9 mouse cellular contexts compared by ENCODE assay signal in the genomic region with DNA sequence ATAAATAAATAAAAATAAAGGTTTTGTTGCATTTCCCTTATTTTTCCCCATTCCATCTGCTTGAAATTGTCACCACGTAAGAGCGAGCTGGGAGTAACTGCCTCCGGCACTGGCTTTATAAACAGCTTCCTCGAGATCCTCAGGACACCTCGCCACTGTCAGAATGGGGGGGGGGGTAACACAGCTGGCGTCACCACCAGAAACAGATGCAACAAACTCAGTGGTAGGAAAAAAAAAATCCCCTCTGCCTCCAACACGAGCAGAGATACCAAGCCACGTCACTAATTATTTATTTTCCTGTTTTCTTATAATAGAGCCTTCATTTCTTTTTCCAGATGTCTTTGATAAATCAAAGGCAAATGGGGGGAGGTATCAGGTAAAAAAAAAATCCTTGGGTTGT. TPM values are rescaled to one million over a fixed set of nuclear protein-coding genes. Genes with fewer than 3 reads are reported as not detected.
DNase-seq lines count a peak whose midpoint lies in the region; ATAC-seq lines count a peak whose summit lies in the region.
"Had no signal": no experiment of that assay in that cellular context is flagged by ENCODE, and none has a peak within 500 bp of the region (broad histone marks: within the 10 kb centered on the region; RNA-seq: fewer than 3 reads in every experiment).

No protein-coding gene starts in this region.

- peak overlapping the region; percentile 29 for H3K9ac ChIP-seq in lung, embryonic 16.5 days (ENCODE audit: low read length)
- peak overlapping the region; percentile 86; the same call in 1 of the 2 replicates for H3K9ac ChIP-seq in forebrain, embryonic 14.5 days (ENCODE audit: low read length)
- no peak overlapping the region for H3K9ac ChIP-seq in limb, embryonic 15.5 days
- no peak overlapping the region for H3K9ac ChIP-seq in stomach, embryonic 14.5 days (replicated peaks; ENCODE audit: low read depth, low read length)

- no peaks in the 10 kb centered on the region; the same call in 1 of the 2 replicates for H3K27me3 ChIP-seq in lung, embryonic 16.5 days (ENCODE audit: control insufficient read depth, insufficient read depth, low read depth, low read length)
- no peaks in the 10 kb centered on the region for H3K27me3 ChIP-seq in forebrain, embryonic 14.5 days (replicated peaks; ENCODE audit: control insufficient read depth, insufficient read depth, low read length)
- H3K27me3 ChIP-seq in limb, embryonic 15.5 days = no peaks in the 10 kb centered on the region
- no peaks in the 10 kb centered on the region for H3K27me3 ChIP-seq in stomach, embryonic 14.5 days (ENCODE audit: control insufficient read depth, insufficient read depth, low read length)

- H3K27ac ChIP-seq in lung, embryonic 16.5 days (ENCODE audit: low read length) = no peak overlapping the region
- no peak overlapping the region for H3K27ac ChIP-seq in forebrain, embryonic 14.5 days (ENCODE audit: low read depth, low read length)
- no peak overlapping the region for H3K27ac ChIP-seq in limb, embryonic 15.5 days
- no peak overlapping the region for H3K27ac ChIP-seq in stomach, embryonic 14.5 days (ENCODE audit: low read length)

- peak overlapping the region; percentile 83 for H3K4me2 ChIP-seq in lung, embryonic 16.5 days (ENCODE audit: low read depth, low read length)
- peak overlapping the region; percentile 86 for H3K4me2 ChIP-seq in forebrain, embryonic 14.5 days (ENCODE audit: low read length)
- peak overlapping the region; percentile 62 for H3K4me2 ChIP-seq in limb, embryonic 15.5 days
- H3K4me2 ChIP-seq in stomach, embryonic 14.5 days (replicated peaks; ENCODE audit: low read depth, low read length) = peak overlapping the region; percentile 78

- no peak for DNase-seq in lung, postnatal 25 days (ENCODE audit: low spot score)
- DNase-seq in forebrain, embryonic 14.5 days (ENCODE audit: low spot score) = no peak
- no peak for DNase-seq in spleen, adult 12 weeks (ENCODE audit: low spot score)
- no peak for DNase-seq in thymus, postnatal 36 days
- DNase-seq in kidney, adult 18-20 months = no peak
- DNase-seq: thymus, adult 2 months had no signal

- peaks cover 3% of the 10 kb centered on the region; the same call in 1 of the 2 replicates for H3K36me3 ChIP-seq in lung, embryonic 16.5 days (ENCODE audit: control insufficient read depth, insufficient read depth, low read length)
- H3K36me3 ChIP-seq in forebrain, embryonic 14.5 days (ENCODE audit: control insufficient read depth, insufficient read depth, low read length) = 0 out of 2 replicates have a peak, but pooled peaks cover 11% of the 10 kb centered on the region
- peaks cover 9% of the 10 kb centered on the region; the same call in 1 of the 2 replicates for H3K36me3 ChIP-seq in limb, embryonic 15.5 days
- H3K36me3 ChIP-seq in stomach, embryonic 14.5 days (ENCODE audit: control insufficient read depth, insufficient read depth, low read length) = peaks cover 7% of the 10 kb centered on the region; the same call in 1 of the 2 replicates

- peak overlapping the region; percentile 98 for H3K4me3 ChIP-seq in lung, embryonic 16.5 days (ENCODE audit: low read length)
- no peak overlapping the region for H3K4me3 ChIP-seq in forebrain, embryonic 14.5 days (ENCODE audit: low read depth, low read length)
- peak overlapping the region; percentile 97 for H3K4me3 ChIP-seq in limb, embryonic 15.5 days
- H3K4me3 ChIP-seq in stomach, embryonic 14.5 days (ENCODE audit: low read depth, low read length) = peak overlapping the region; percentile 92

- no peak for ATAC-seq in lung, embryonic 16.5 days (ENCODE audit: low read depth)
- ATAC-seq in forebrain, embryonic 14.5 days = no peak
- no peak for ATAC-seq in limb, embryonic 15.5 days (ENCODE audit: insufficient number of reproducible peaks, low FRiP score, low TSS enrichment, low read depth)
- ATAC-seq in stomach, embryonic 14.5 days (ENCODE audit: insufficient number of reproducible peaks, insufficient read depth, low FRiP score, low read depth) = no peak

- WGBS in lung, embryonic 16.5 days = 27% methylated on average over 8 of the region's 8 CpGs
- 76% methylated on average over 8 of the region's 8 CpGs for WGBS in forebrain, embryonic 14.5 days
- WGBS in limb, embryonic 15.5 days = 31% methylated on average over 8 of the region's 8 CpGs
- WGBS in stomach, embryonic 14.5 days = 45% methylated on average over 8 of the region's 8 CpGs

- H3K4me1 ChIP-seq in lung, embryonic 16.5 days (replicated peaks; ENCODE audit: control insufficient read depth, insufficient read depth, low read length) = peaks cover 16% of the 10 kb centered on the region
- peaks cover 14% of the 10 kb centered on the region for H3K4me1 ChIP-seq in forebrain, embryonic 14.5 days (ENCODE audit: control insufficient read depth, insufficient read depth, low read length)
- peaks cover 23% of the 10 kb centered on the region; the same call in 1 of the 2 replicates for H3K4me1 ChIP-seq in limb, embryonic 15.5 days
- H3K4me1 ChIP-seq in stomach, embryonic 14.5 days (ENCODE audit: control insufficient read depth, insufficient read depth, low read length) = peaks cover 17% of the 10 kb centered on the region

- no peaks in the 10 kb centered on the region for H3K9me3 ChIP-seq in lung, embryonic 16.5 days (ENCODE audit: control insufficient read depth, low read length)
- H3K9me3 ChIP-seq in forebrain, embryonic 14.5 days (replicated peaks; ENCODE audit: control insufficient read depth, low read length) = no peaks in the 10 kb centered on the region
- no peaks in the 10 kb centered on the region for H3K9me3 ChIP-seq in limb, embryonic 15.5 days
- no peaks in the 10 kb centered on the region for H3K9me3 ChIP-seq in stomach, embryonic 14.5 days (ENCODE audit: control insufficient read depth, low read depth, low read length)

RNA-seq across cellular contexts. Expression of gene Ubr2, which starts 1.9 kb away (rescaled TPM):
- 15.2 and 16.1 TPM in 2 replicates for polyA plus RNA-seq in lung, embryonic 16.5 days (2015; fragmentation: Nextera tagmentation; extraction: Ambion mirVana)
- 14.7 and 19.3 TPM in 2 replicates for polyA plus RNA-seq in forebrain, embryonic 14.5 days (2014; fragmentation: Nextera tagmentation; extraction: Ambion mirVana)
- polyA plus RNA-seq in limb, embryonic 15.5 days (2015; fragmentation: Nextera tagmentation; extraction: Ambion mirVana) = 14.4 and 14.9 TPM in 2 replicates
- polyA plus RNA-seq in stomach, embryonic 14.5 days (2014; fragmentation: Nextera tagmentation; extraction: Ambion mirVana) = 23.3 and 24.5 TPM in 2 replicates

Comparison
In these comparisons a context has a peak if more than half of its experiments do, and no peak if none do; other contexts are left out.
1. H3K9ac ChIP-seq: peak in lung, embryonic 16.5 days (single experiment) and forebrain, embryonic 14.5 days (single experiment); none in limb, embryonic 15.5 days (single experiment) and stomach, embryonic 14.5 days (single experiment).
2. Peak in every context shown above with its lines, with median percentiles within 50 percentile points of each other: H3K4me2 ChIP-seq.